Mouse (Mus musculus) layer of hippocampus, adult 9-11 months (tissue): ENCODE results near the gene Rnf187.

Experiments used
- DNase-seq: peaks from one replicate; pipeline ENCODE4 v3.0.0; 2022

Gene Rnf187

GRCm38 (mm10) chr11:58890511-58890910 lies 48.2 kb downstream of the Rnf187 start:
- DNase-seq: no peak

- DNase-seq: no peak
These were observed 55.0 kb downstream of the Rnf187 start for GRCm38 (mm10) chr11:58883756-58884155.
